8 mouse cellular contexts compared by ENCODE assay signal in the genomic region with DNA sequence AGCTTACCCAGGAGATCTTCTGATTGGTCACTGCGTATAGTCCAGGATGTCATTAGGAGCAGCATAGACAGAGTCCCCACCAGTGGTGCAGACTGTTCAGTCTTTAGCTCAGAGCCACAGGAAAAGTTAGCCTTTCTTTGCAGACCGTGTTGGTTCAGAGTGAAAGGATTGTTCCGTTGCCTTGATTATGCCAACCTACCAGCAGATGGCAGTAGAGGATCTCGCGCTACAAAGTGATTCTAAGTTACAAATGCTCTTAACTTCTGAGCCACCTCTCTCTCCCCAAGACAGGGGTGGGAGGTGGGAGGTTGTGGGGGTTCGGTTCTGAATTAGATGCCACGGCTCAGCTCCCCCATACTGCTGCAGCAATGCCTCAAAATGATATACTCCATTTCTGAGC. TPM values are rescaled to one million over a fixed set of nuclear protein-coding genes. Genes with fewer than 3 reads are reported as not detected.
DNase-seq lines count a peak whose midpoint lies in the region; ATAC-seq and TF ChIP-seq lines count a peak whose summit lies in the region.

No protein-coding gene starts in this region.

- no peak for TF ChIP-seq POLR2A in cerebellum, adult 2 months (IDR thresholded peaks at IDR 0.05; ENCODE audit: borderline replicate concordance, insufficient read depth, low read length)

- intact Hi-C loops in left cerebral cortex, postnatal 14 days (cut with DNase I), result loop anchor here (2.0 kb wide), 2 partner anchors 128 to 364 kb away; no protein-coding TSS in a partner anchor

- no peaks in the 10 kb centered on the region for H3K36me3 ChIP-seq in midbrain, embryonic 15.5 days (replicated peaks)
- H3K36me3 ChIP-seq in stomach, embryonic 16.5 days (ENCODE audit: control insufficient read depth, insufficient read depth, low read length), result no peaks in the 10 kb centered on the region

- H3K27ac ChIP-seq in cerebellum, adult 2 months (ENCODE audit: insufficient read depth, low read length), result no peak overlapping the region
- no peak overlapping the region for H3K27ac ChIP-seq in midbrain, embryonic 15.5 days
- no peak overlapping the region for H3K27ac ChIP-seq in stomach, embryonic 16.5 days (ENCODE audit: low read length)

- no peaks in the 10 kb centered on the region for H3K27me3 ChIP-seq in cerebellum, adult 2 months (ENCODE audit: control insufficient read depth, insufficient read depth, low read length)
- no peaks in the 10 kb centered on the region for H3K27me3 ChIP-seq in midbrain, embryonic 15.5 days (replicated peaks)
- H3K27me3 ChIP-seq in stomach, embryonic 16.5 days (ENCODE audit: control insufficient read depth, insufficient read depth, low read length), result no peaks in the 10 kb centered on the region

- no peaks in the 10 kb centered on the region for H3K9me3 ChIP-seq in midbrain, embryonic 15.5 days
- no peaks in the 10 kb centered on the region for H3K9me3 ChIP-seq in stomach, embryonic 16.5 days (replicated peaks; ENCODE audit: control insufficient read depth, low read length)

- H3K9ac ChIP-seq in midbrain, embryonic 15.5 days, result no peak overlapping the region
- H3K9ac ChIP-seq in stomach, embryonic 16.5 days (ENCODE audit: low read length), result peak overlapping the region; percentile 1; the same call in 1 of the 2 replicates

- 4% methylated on average over 7 of the region's 7 CpGs for WGBS in cerebellum, adult 2 months
- WGBS in midbrain, embryonic 15.5 days, result 6% methylated on average over 7 of the region's 7 CpGs
- 3% methylated on average over 7 of the region's 7 CpGs for WGBS in stomach, embryonic 16.5 days

- TF ChIP-seq CTCF in cerebellum, adult 2 months (IDR thresholded peaks at IDR 0.05; ENCODE audit: borderline replicate concordance, insufficient read depth, low read depth, low read length), result peak; percentile 89

- no peak overlapping the region for H3K4me3 ChIP-seq in cerebellum, adult 2 months (replicated peaks; ENCODE audit: insufficient read depth, low read depth, low read length)
- H3K4me3 ChIP-seq in midbrain, embryonic 15.5 days, result no peak overlapping the region
- no peak overlapping the region for H3K4me3 ChIP-seq in stomach, embryonic 16.5 days (replicated peaks; ENCODE audit: low read length)

- no peak overlapping the region for H3K4me2 ChIP-seq in midbrain, embryonic 15.5 days
- no peak overlapping the region for H3K4me2 ChIP-seq in stomach, embryonic 16.5 days (ENCODE audit: low read depth, low read length)

- H3K4me1 ChIP-seq in cerebellum, adult 2 months (ENCODE audit: control insufficient read depth, insufficient read depth, low read length), result no peaks in the 10 kb centered on the region
- H3K4me1 ChIP-seq in midbrain, embryonic 15.5 days, result no peaks in the 10 kb centered on the region
- H3K4me1 ChIP-seq in stomach, embryonic 16.5 days (ENCODE audit: control insufficient read depth, insufficient read depth, low read length), result no peaks in the 10 kb centered on the region

- ATAC-seq in midbrain, embryonic 15.5 days (replicated peaks), result peak; percentile 48; the same call in 1 of the 2 replicates
- ATAC-seq in stomach, embryonic 16.5 days (ENCODE audit: insufficient read depth, low FRiP score), result no peak

- DNase-seq in 3134 (ENCODE audit: extremely low read depth, insufficient read length, low spot score), result peak; percentile 37
- DNase-seq in MN1 (ENCODE audit: low spot score), result peak; percentile 87
- DNase-seq in cerebellum, adult 2 months, result peak; percentile 61 to 69
- DNase-seq in frontal cortex, postnatal 14 days (ENCODE audit: low spot score in 2 of 2), result peak; percentile 38 to 72
- DNase-seq in induced T-regulatory cell, adult 2 months (ENCODE audit: low read depth), result peak; percentile 87
- peak; percentile 76 to 79 for DNase-seq in left cerebral cortex, postnatal 14 days (ENCODE audit: low spot score in 2 of 2)

RNA-seq across cellular contexts. Expression of gene Inpp4a, which starts 27.2 kb away (rescaled TPM):
- polyA plus RNA-seq in cerebellum, adult 2 months (2012; rRNA removed), result 94.2 and 98.5 TPM in 2 replicates
- total RNA-seq in left cerebral cortex, postnatal 14 days (2021), result 100 to 1,000 TPM; 151 to 152 TPM
- polyA plus RNA-seq in midbrain, embryonic 15.5 days (2015; fragmentation: Nextera tagmentation; extraction: Ambion mirVana), result 74.6 and 77.4 TPM in 2 replicates
- 18.2 and 18.8 TPM in 2 replicates for polyA plus RNA-seq in stomach, embryonic 16.5 days (2015; fragmentation: Nextera tagmentation; extraction: Ambion mirVana)

RNA-seq across cellular contexts. Expression of gene Cnga3, which starts 58.2 kb away (rescaled TPM):
- polyA plus RNA-seq in cerebellum, adult 2 months (2012; rRNA removed), result 0.06 and 0.10 TPM in 2 replicates
- under 1 TPM; 0.13 to 0.21 TPM for total RNA-seq in left cerebral cortex, postnatal 14 days (2021)
- 0.21 and 0.26 TPM in 2 replicates for polyA plus RNA-seq in midbrain, embryonic 15.5 days (2015; fragmentation: Nextera tagmentation; extraction: Ambion mirVana)
- polyA plus RNA-seq in stomach, embryonic 16.5 days (2015; fragmentation: Nextera tagmentation; extraction: Ambion mirVana), result 1.1 and 1.3 TPM in 2 replicates

Comparison
In these comparisons a context has a peak if more than half of its experiments do, and no peak if none do; other contexts are left out.
1. DNase-seq: peak in every context shown above with its lines; median percentile 87 in MN1; 87 in induced T-regulatory cell, adult 2 months; 78 in left cerebral cortex, postnatal 14 days; 65 in cerebellum, adult 2 months; 55 in frontal cortex, postnatal 14 days; 37 in 3134.